Mouse (Mus musculus): Measurements from ENCODE around the gene Pnpla3. TPM values are rescaled to one million over a fixed set of nuclear protein-coding genes. Genes with fewer than 3 reads are reported as not detected.

The Pnpla3 gene
- polyA plus RNA-seq (2015; fragmentation: Nextera tagmentation; extraction: Ambion mirVana) = 1.0 and 1.9 TPM in 2 replicates

GRCm38 (mm10) chr15:84167600-84167999 is at the start of gene Pnpla3:
TSS of gene Pnpla3 (plus strand) at chr15:84167837.
- under 1% methylated on average over 26 of the region's 28 CpGs for WGBS (ENCODE audit: insufficient replicate concordance)
- Histone ChIP-seq H3K27ac (ENCODE audit: low read depth) (peak within 1 kb of the TSS; percentile 66), H3K4me2 (ENCODE audit: low read depth, low read length) (peak within 1 kb of the TSS; percentile 69), H3K9me3 (ENCODE audit: low read length) (no peaks in the 10 kb centered on the region), H3K4me1 (ENCODE audit: insufficient read depth) (peaks cover 7% of the 10 kb centered on the region), H3K27me3 (ENCODE audit: insufficient read depth, low read length) (peaks cover 7% of the 10 kb centered on the region; the same call in 1 of the 2 replicates), H3K4me3 (ENCODE audit: low read depth, low read length) (peak within 1 kb of the TSS; percentile 44), H3K36me3 (replicated peaks; ENCODE audit: insufficient read depth, low read length) (no peaks in the 10 kb centered on the region), H3K9ac (replicated peaks) (peak within 1 kb of the TSS; percentile 59)
- DNase-seq (peak; percentile 90), ATAC-seq (peak; percentile 89)
- TF ChIP-seq EP300 (IDR thresholded peaks at IDR 0.05; ENCODE audit: low read depth) = no peak
- TF ChIP-seq CTCF (IDR thresholded peaks at IDR 0.05; ENCODE audit: low read depth) = peak; percentile 51

DNA sequence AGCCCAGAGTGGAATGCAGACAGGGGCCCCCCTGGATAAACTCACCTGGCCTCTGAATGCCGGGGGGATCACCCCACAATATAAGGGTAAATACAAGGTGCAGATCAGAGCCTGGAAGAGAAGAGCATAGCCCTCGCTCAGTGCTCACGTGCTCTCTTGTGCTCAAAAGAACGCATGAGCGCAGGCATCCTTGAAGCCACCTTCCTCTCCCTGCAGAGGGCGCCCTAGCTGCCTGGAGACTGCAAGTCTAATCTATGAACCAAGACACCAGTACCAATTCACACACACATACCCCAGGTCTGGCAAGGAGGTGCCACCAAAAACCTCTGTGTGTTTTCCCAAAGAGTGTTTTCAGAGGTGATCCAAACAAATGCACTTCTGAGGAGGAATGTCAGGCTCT is 47.0 kb upstream of the Pnpla3 start:
- TF ChIP-seq CTCF (IDR thresholded peaks at IDR 0.05; ENCODE audit: low read depth) (peak; percentile 61), EP300 (IDR thresholded peaks at IDR 0.05; ENCODE audit: low read depth) (no peak)
- Histone ChIP-seq H3K9ac (replicated peaks) (no peak overlapping the region), H3K9me3 (ENCODE audit: low read length) (no peaks in the 10 kb centered on the region), H3K36me3 (replicated peaks; ENCODE audit: insufficient read depth, low read length) (no peaks in the 10 kb centered on the region), H3K4me2 (ENCODE audit: low read depth, low read length) (no peak overlapping the region), H3K27ac (ENCODE audit: low read depth) (no peak overlapping the region), H3K4me3 (ENCODE audit: low read depth, low read length) (no peak overlapping the region), H3K27me3 (ENCODE audit: insufficient read depth, low read length) (no peaks in the 10 kb centered on the region), H3K4me1 (ENCODE audit: insufficient read depth) (no peaks in the 10 kb centered on the region)
- DNase-seq (peak; percentile 51), ATAC-seq (no peak)
- 16% methylated on average over 6 of the region's 6 CpGs for WGBS (ENCODE audit: insufficient replicate concordance)

- TF ChIP-seq EP300 (IDR thresholded peaks at IDR 0.05; ENCODE audit: low read depth) (no peak), CTCF (IDR thresholded peaks at IDR 0.05; ENCODE audit: low read depth) (no peak)
- no peak overlapping the region for H3K27ac ChIP-seq (ENCODE audit: low read depth)
- DNase-seq (peak; percentile 67), ATAC-seq (peak; percentile 90)
- H3K36me3 ChIP-seq (replicated peaks; ENCODE audit: insufficient read depth, low read length) = no peaks in the 10 kb centered on the region
- no peaks in the 10 kb centered on the region for H3K27me3 ChIP-seq (ENCODE audit: insufficient read depth, low read length)
- H3K9me3 ChIP-seq (ENCODE audit: low read length) = no peaks in the 10 kb centered on the region
- no peak overlapping the region for H3K4me3 ChIP-seq (ENCODE audit: low read depth, low read length)
- no peak overlapping the region for H3K9ac ChIP-seq (replicated peaks)
- 58% methylated on average over 7 of the region's 7 CpGs for WGBS (ENCODE audit: insufficient replicate concordance)
- H3K4me2 ChIP-seq (ENCODE audit: low read depth, low read length) = no peak overlapping the region
- no peaks in the 10 kb centered on the region for H3K4me1 ChIP-seq (ENCODE audit: insufficient read depth)
These were observed 46.6 kb upstream of the Pnpla3 start for GRCm38 (mm10) chr15:84121036-84121435.

DNA sequence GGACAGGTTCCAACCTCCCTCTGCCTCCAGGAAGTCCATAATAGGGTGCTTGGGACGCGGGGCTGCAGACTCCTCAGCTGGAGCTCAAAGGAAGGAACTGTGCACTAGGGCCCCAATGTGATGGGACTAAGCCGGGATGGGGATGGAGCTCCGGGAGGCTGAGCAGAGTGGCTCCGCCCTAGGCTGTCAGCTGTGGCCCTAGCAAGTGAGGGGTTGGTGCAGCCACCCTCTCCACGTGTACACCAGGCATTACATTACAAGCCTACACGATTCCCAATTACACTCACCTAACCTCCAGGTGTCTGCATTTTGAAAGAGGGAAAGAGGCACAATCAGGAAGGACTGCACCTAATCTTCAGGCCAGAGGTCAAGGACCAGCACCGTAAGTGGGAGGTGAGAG is 44.6 kb upstream of the Pnpla3 start, which contains the start of gene Pnpla5:
TSS of gene Pnpla5 (minus strand) at position 101 of the 400 bp plus-strand sequence.
- 65% methylated on average over 8 of the region's 8 CpGs for WGBS (ENCODE audit: insufficient replicate concordance)
- Histone ChIP-seq H3K27me3 (ENCODE audit: insufficient read depth, low read length) (no peaks in the 10 kb centered on the region), H3K4me1 (ENCODE audit: insufficient read depth) (no peaks in the 10 kb centered on the region), H3K27ac (ENCODE audit: low read depth) (no peak within 1 kb of the TSS), H3K36me3 (replicated peaks; ENCODE audit: insufficient read depth, low read length) (no peaks in the 10 kb centered on the region), H3K4me2 (ENCODE audit: low read depth, low read length) (no peak within 1 kb of the TSS), H3K9me3 (ENCODE audit: low read length) (no peaks in the 10 kb centered on the region), H3K4me3 (ENCODE audit: low read depth, low read length) (no peak within 1 kb of the TSS), H3K9ac (replicated peaks) (no peak within 1 kb of the TSS)
- DNase-seq (no peak), ATAC-seq (no peak)
- TF ChIP-seq CTCF (IDR thresholded peaks at IDR 0.05; ENCODE audit: low read depth) = no peak
- no peak for TF ChIP-seq EP300 (IDR thresholded peaks at IDR 0.05; ENCODE audit: low read depth)

DNA sequence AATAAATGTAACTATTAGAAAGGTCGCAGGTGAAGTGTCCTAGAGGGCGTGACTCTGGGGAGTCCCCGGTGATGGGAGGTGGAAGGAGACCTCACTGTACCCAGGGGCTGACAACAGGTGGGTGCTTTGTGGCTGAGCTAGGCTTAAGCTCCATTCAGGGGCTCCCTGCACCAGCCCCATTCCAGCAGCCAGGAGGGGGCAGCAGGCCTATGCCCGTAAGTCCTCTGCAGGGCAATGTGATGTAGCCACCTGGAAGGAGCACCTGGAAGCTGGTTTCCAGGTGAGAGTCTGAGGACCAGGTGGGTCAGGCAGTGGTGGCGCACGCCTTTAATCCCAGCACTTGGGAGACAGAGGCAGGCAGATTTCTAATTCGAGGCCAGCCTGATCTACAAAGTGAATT is 43.6 kb upstream of the Pnpla3 start:
- H3K36me3 ChIP-seq (replicated peaks; ENCODE audit: insufficient read depth, low read length) = no peaks in the 10 kb centered on the region
- no peaks in the 10 kb centered on the region for H3K27me3 ChIP-seq (ENCODE audit: insufficient read depth, low read length)
- no peak overlapping the region for H3K4me3 ChIP-seq (ENCODE audit: low read depth, low read length)
- H3K9ac ChIP-seq (replicated peaks) = no peak overlapping the region
- TF ChIP-seq CTCF (IDR thresholded peaks at IDR 0.05; ENCODE audit: low read depth) = peak; percentile 51
- TF ChIP-seq EP300 (IDR thresholded peaks at IDR 0.05; ENCODE audit: low read depth) = no peak
- ATAC-seq = peak; percentile 8; the same call in 1 of the 2 replicates
- H3K4me2 ChIP-seq (ENCODE audit: low read depth, low read length) = no peak overlapping the region
- H3K27ac ChIP-seq (ENCODE audit: low read depth) = no peak overlapping the region
- no peaks in the 10 kb centered on the region for H3K9me3 ChIP-seq (ENCODE audit: low read length)
- 55% methylated on average over 7 of the region's 7 CpGs for whole genome bisulfite sequencing (ENCODE audit: insufficient replicate concordance)
- DNase-seq = no peak
- no peaks in the 10 kb centered on the region for H3K4me1 ChIP-seq (ENCODE audit: insufficient read depth)

GRCm38 (mm10) chr15:84126447-84126846 is 41.2 kb upstream of the Pnpla3 start:
- ATAC-seq = no peak
- no peak overlapping the region for H3K27ac ChIP-seq (ENCODE audit: low read depth)
- 34% methylated on average over 4 of the region's 4 CpGs for WGBS (ENCODE audit: insufficient replicate concordance)
- H3K9me3 ChIP-seq (ENCODE audit: low read length) = no peaks in the 10 kb centered on the region
- H3K4me3 ChIP-seq (ENCODE audit: low read depth, low read length) = no peak overlapping the region
- no peak overlapping the region for H3K9ac ChIP-seq (replicated peaks)
- no peak overlapping the region for H3K4me2 ChIP-seq (ENCODE audit: low read depth, low read length)
- H3K27me3 ChIP-seq (ENCODE audit: insufficient read depth, low read length) = no peaks in the 10 kb centered on the region
- no peak for TF ChIP-seq CTCF (IDR thresholded peaks at IDR 0.05; ENCODE audit: low read depth)
- TF ChIP-seq EP300 (IDR thresholded peaks at IDR 0.05; ENCODE audit: low read depth) = no peak
- H3K4me1 ChIP-seq (ENCODE audit: insufficient read depth) = no peaks in the 10 kb centered on the region
- no peaks in the 10 kb centered on the region for H3K36me3 ChIP-seq (replicated peaks; ENCODE audit: insufficient read depth, low read length)
- no peak for DNase-seq
